Mouse (Mus musculus): Measurements from ENCODE around the gene Kdm8. TPM values are rescaled to one million over a fixed set of nuclear protein-coding genes. Genes with fewer than 3 reads are reported as not detected.

Gene Kdm8
- polyA plus RNA-seq (2012; rRNA removed), result 3.1 TPM in 2 replicates

GRCm38 (mm10) chr7:125444464-125445401, at the start of gene Kdm8:
Kdm8 (plus strand) TSS chr7:125444676.
- peak within 1 kb of the TSS; percentile 97 for H3K27ac ChIP-seq (ENCODE audit: control insufficient read depth, insufficient read depth, low read depth, low read length)

DNA sequence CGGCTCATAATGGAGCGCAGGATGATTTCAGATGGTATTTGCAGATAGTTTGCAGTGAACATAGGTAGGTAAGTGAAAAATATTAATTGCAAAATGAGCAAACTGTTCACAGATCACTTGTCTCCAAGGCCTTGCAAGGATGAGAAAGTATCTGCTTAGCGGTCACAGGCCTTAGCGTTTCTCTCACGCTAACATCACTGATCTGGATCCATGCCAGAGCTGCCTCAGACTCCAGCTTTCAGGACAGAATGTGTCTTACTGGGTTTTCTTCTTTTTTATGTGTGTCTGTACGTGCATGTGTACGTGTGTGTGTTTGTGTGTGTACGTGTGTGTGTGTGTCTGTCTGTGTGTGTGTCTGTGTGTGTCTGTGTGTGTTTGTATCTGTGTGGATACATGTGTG, 46.4 kb upstream of the Kdm8 start:
- H3K4me1 ChIP-seq (ENCODE audit: control insufficient read depth, insufficient read depth, low read length), result peaks cover 4% of the 10 kb centered on the region
- H3K4me3 ChIP-seq (ENCODE audit: control insufficient read depth, low read depth, low read length), result no peak overlapping the region
- no peak overlapping the region for H3K27ac ChIP-seq (ENCODE audit: control insufficient read depth, insufficient read depth, low read depth, low read length)
- no peaks in the 10 kb centered on the region for H3K27me3 ChIP-seq (ENCODE audit: control insufficient read depth, insufficient read depth, low read length)
- no peak for TF ChIP-seq CTCF (IDR thresholded peaks at IDR 0.05; ENCODE audit: control insufficient read depth, insufficient read depth, insufficient replicate concordance, low read depth, low read length)
- no peak for TF ChIP-seq POLR2A (IDR thresholded peaks at IDR 0.05; ENCODE audit: control insufficient read depth, low read depth, low read length)
- no peaks in the 10 kb centered on the region for H3K36me3 ChIP-seq (ENCODE audit: control insufficient read depth, insufficient read depth, low read length)

More at GRCm38 (mm10) chr7:125444464-125445401, at the start of gene Kdm8:
- Histone ChIP-seq H3K36me3 (ENCODE audit: control insufficient read depth, insufficient read depth, low read length) (no peaks in the 10 kb centered on the region), H3K4me3 (ENCODE audit: control insufficient read depth, low read depth, low read length) (peak within 1 kb of the TSS; percentile 92), H3K27me3 (ENCODE audit: control insufficient read depth, insufficient read depth, low read length) (no peaks in the 10 kb centered on the region), H3K4me1 (ENCODE audit: control insufficient read depth, insufficient read depth, low read length) (peaks cover 2% of the 10 kb centered on the region)
- TF ChIP-seq POLR2A (IDR thresholded peaks at IDR 0.05; ENCODE audit: control insufficient read depth, low read depth, low read length) (peak; percentile 88), CTCF (IDR thresholded peaks at IDR 0.05; ENCODE audit: control insufficient read depth, insufficient read depth, insufficient replicate concordance, low read depth, low read length) (no peak)

- Histone ChIP-seq H3K4me3 (ENCODE audit: control insufficient read depth, low read depth, low read length) (no peak overlapping the region), H3K27me3 (ENCODE audit: control insufficient read depth, insufficient read depth, low read length) (no peaks in the 10 kb centered on the region), H3K27ac (ENCODE audit: control insufficient read depth, insufficient read depth, low read depth, low read length) (no peak overlapping the region), H3K36me3 (ENCODE audit: control insufficient read depth, insufficient read depth, low read length) (no peaks in the 10 kb centered on the region), H3K4me1 (ENCODE audit: control insufficient read depth, insufficient read depth, low read length) (0 out of 2 replicates have a peak, but pooled peaks cover 2% of the 10 kb centered on the region)
- TF ChIP-seq CTCF (IDR thresholded peaks at IDR 0.05; ENCODE audit: control insufficient read depth, insufficient read depth, insufficient replicate concordance, low read depth, low read length), result no peak
- no peak for TF ChIP-seq POLR2A (IDR thresholded peaks at IDR 0.05; ENCODE audit: control insufficient read depth, low read depth, low read length)
These were observed 45.8 kb upstream of the Kdm8 start for GRCm38 (mm10) chr7:125398687-125399086.

DNA sequence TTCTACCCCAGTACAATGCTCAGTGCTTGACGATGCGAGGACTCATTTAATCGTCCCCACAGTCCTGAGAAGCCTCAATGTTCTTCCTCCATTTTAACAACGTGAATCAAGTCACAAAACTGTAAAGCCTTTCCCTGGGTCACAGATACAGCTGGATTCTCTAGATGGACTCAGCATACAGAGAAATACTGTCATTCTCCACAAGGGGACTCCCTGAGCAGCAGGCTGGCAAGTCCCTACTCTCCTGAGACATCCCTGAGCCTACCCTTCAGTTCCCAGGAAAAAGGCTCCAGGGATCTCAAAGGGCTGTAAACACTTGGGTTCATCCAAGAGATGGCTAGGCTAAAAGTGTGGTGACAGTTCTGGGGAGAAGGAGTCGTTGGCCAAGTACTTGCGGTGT, 37.3 kb upstream of the Kdm8 start:
- Histone ChIP-seq H3K36me3 (ENCODE audit: control insufficient read depth, insufficient read depth, low read length) (no peaks in the 10 kb centered on the region), H3K4me3 (ENCODE audit: control insufficient read depth, low read depth, low read length) (no peak overlapping the region), H3K4me1 (ENCODE audit: control insufficient read depth, insufficient read depth, low read length) (no peaks in the 10 kb centered on the region), H3K27me3 (ENCODE audit: control insufficient read depth, insufficient read depth, low read length) (no peaks in the 10 kb centered on the region), H3K27ac (ENCODE audit: control insufficient read depth, insufficient read depth, low read depth, low read length) (no peak overlapping the region)
- TF ChIP-seq CTCF (IDR thresholded peaks at IDR 0.05; ENCODE audit: control insufficient read depth, insufficient read depth, insufficient replicate concordance, low read depth, low read length) (no peak), POLR2A (IDR thresholded peaks at IDR 0.05; ENCODE audit: control insufficient read depth, low read depth, low read length) (no peak)

DNA sequence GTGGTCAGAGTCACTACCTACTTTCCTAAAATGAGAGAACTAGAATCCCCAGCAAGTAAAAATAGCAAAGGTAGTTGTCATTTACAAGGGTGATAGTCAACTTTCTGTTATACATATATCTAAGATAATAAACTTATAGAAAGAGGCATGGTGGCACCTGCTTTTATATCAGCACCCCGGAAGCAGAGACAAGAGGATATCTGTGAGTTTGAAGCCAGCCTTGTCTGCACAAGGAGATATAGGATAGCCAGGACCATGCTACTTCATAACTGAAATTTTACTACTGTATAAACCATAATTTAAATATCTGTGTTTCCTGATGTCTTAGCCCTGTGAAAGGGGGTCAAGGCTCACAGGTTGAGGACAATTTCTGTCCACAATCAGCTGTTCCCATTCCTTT, 29.4 kb upstream of the Kdm8 start:
- Histone ChIP-seq H3K27me3 (ENCODE audit: control insufficient read depth, insufficient read depth, low read length) (no peaks in the 10 kb centered on the region), H3K27ac (ENCODE audit: control insufficient read depth, insufficient read depth, low read depth, low read length) (no peak overlapping the region), H3K4me3 (ENCODE audit: control insufficient read depth, low read depth, low read length) (no peak overlapping the region), H3K36me3 (ENCODE audit: control insufficient read depth, insufficient read depth, low read length) (no peaks in the 10 kb centered on the region), H3K4me1 (ENCODE audit: control insufficient read depth, insufficient read depth, low read length) (no peaks in the 10 kb centered on the region)
- TF ChIP-seq POLR2A (IDR thresholded peaks at IDR 0.05; ENCODE audit: control insufficient read depth, low read depth, low read length) (no peak), CTCF (IDR thresholded peaks at IDR 0.05; ENCODE audit: control insufficient read depth, insufficient read depth, insufficient replicate concordance, low read depth, low read length) (no peak)

- Histone ChIP-seq H3K27ac (ENCODE audit: control insufficient read depth, insufficient read depth, low read depth, low read length) (no peak overlapping the region), H3K4me3 (ENCODE audit: control insufficient read depth, low read depth, low read length) (no peak overlapping the region), H3K27me3 (ENCODE audit: control insufficient read depth, insufficient read depth, low read length) (no peaks in the 10 kb centered on the region), H3K4me1 (ENCODE audit: control insufficient read depth, insufficient read depth, low read length) (no peaks in the 10 kb centered on the region), H3K36me3 (ENCODE audit: control insufficient read depth, insufficient read depth, low read length) (no peaks in the 10 kb centered on the region)
- no peak for TF ChIP-seq CTCF (IDR thresholded peaks at IDR 0.05; ENCODE audit: control insufficient read depth, insufficient read depth, insufficient replicate concordance, low read depth, low read length)
- TF ChIP-seq POLR2A (IDR thresholded peaks at IDR 0.05; ENCODE audit: control insufficient read depth, low read depth, low read length), result no peak
These were observed 28.7 kb upstream of the Kdm8 start for GRCm38 (mm10) chr7:125415776-125416175.

GRCm38 (mm10) chr7:125416762-125417161, 27.7 kb upstream of the Kdm8 start:
- no peaks in the 10 kb centered on the region for H3K36me3 ChIP-seq (ENCODE audit: control insufficient read depth, insufficient read depth, low read length)
- H3K4me3 ChIP-seq (ENCODE audit: control insufficient read depth, low read depth, low read length), result no peak overlapping the region
- H3K4me1 ChIP-seq (ENCODE audit: control insufficient read depth, insufficient read depth, low read length), result no peaks in the 10 kb centered on the region
- no peak for TF ChIP-seq CTCF (IDR thresholded peaks at IDR 0.05; ENCODE audit: control insufficient read depth, insufficient read depth, insufficient replicate concordance, low read depth, low read length)
- no peak for TF ChIP-seq POLR2A (IDR thresholded peaks at IDR 0.05; ENCODE audit: control insufficient read depth, low read depth, low read length)
- H3K27me3 ChIP-seq (ENCODE audit: control insufficient read depth, insufficient read depth, low read length), result no peaks in the 10 kb centered on the region
- no peak overlapping the region for H3K27ac ChIP-seq (ENCODE audit: control insufficient read depth, insufficient read depth, low read depth, low read length)

Measured in testis, adult 2 months (tissue).